Mouse (Mus musculus): ENCODE measurements around the gene Pxn.

DNA sequence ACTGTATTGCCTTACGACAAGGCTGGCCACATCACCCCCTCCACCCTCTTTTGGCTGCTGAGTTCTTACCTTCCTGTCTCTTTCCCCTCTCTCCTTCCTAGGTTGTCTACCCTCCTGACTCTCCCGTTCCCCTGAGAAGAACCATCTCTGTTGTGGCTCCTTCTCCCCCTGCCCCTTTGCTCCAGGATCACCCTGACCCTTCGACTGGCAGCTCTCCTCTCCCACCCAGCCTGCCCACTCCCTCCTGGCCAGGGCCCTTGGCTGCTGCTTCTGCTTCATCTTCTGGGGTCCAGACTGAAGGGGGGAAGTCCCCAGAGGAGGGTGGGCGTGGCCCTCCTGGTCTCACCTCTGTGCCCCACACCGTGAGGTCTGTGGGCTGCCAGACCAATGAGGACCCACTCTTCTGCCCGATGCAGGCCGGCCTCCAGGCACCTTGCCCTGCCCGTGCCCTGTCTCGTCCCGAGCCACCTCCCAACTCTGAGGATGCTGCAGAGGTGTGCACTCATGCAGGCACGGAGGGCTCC, 44.1 kb downstream of the Pxn start:
- TF ChIP-seq CTCF (IDR thresholded peaks at IDR 0.05; ENCODE audit: borderline replicate concordance, insufficient read depth, low read depth, low read length) (no peak), POLR2A (IDR thresholded peaks at IDR 0.05; ENCODE audit: borderline replicate concordance, insufficient read depth, low read length) (no peak)

All from cerebellum, adult 2 months (tissue).